ENCODE assay signal across 8 mouse cellular contexts in the genomic region with DNA sequence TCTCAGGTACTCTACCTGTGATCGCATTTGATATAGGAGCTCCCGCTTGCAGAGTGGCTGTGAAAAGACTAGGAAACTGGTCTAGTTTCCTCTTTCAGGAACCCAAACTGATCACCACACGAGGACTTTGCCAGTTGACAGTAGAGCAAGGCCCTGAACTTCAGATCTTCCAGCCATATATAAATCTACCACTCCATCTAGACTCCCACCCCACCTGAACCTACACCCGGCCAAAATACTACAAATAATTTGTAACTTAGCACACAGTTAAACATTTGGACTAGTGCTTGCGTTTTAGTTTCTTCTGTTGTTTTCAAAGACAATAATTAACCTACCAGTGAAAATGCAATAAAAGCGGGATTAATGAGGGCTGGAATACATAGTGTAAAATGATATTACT. TPM values are rescaled to one million over a fixed set of nuclear protein-coding genes. Genes with fewer than 3 reads are reported as not detected.
A peak's percentile ranks its signal among the peaks of the same experiment; 100 is the strongest.
DNase-seq lines count a peak whose midpoint lies in the region; ATAC-seq and TF ChIP-seq lines count a peak whose summit lies in the region.

No protein-coding gene starts in this region.

- no peak for TF ChIP-seq EP300 in stomach, postnatal 0 days (optimal IDR thresholded peaks at IDR 0.05)

- H3K27me3 ChIP-seq in erythroblast, embryonic 14.5 days (ENCODE audit: control insufficient read depth) = peaks cover 2% of the 10 kb centered on the region; the same call in 1 of the 2 replicates
- H3K27me3 ChIP-seq in megakaryocyte, embryonic 14.5 days (replicated peaks) = peaks cover 3% of the 10 kb centered on the region
- H3K27me3 ChIP-seq in limb, embryonic 15.5 days = peaks cover 2% of the 10 kb centered on the region; the same call in 1 of the 2 replicates
- H3K27me3 ChIP-seq in stomach, postnatal 0 days (ENCODE audit: control insufficient read depth, insufficient read depth, low read length) = no peaks in the 10 kb centered on the region

- peaks cover 18% of the 10 kb centered on the region for H3K36me3 ChIP-seq in erythroblast, embryonic 14.5 days (ENCODE audit: control insufficient read depth)
- H3K36me3 ChIP-seq in megakaryocyte, embryonic 14.5 days (replicated peaks; ENCODE audit: low read length) = peaks cover 5% of the 10 kb centered on the region
- H3K36me3 ChIP-seq in limb, embryonic 15.5 days = peaks cover 3% of the 10 kb centered on the region; the same call in 1 of the 2 replicates
- H3K36me3 ChIP-seq in stomach, postnatal 0 days (ENCODE audit: control insufficient read depth, insufficient read depth, low read length) = no peaks in the 10 kb centered on the region

- peak overlapping the region; percentile 80 for H3K4me2 ChIP-seq in limb, embryonic 15.5 days
- peak overlapping the region; percentile 90; the same call in 1 of the 2 replicates for H3K4me2 ChIP-seq in stomach, postnatal 0 days (replicated peaks; ENCODE audit: low read depth)

- ATAC-seq in erythroblast, adult 5-6 weeks (replicated peaks; ENCODE audit: low FRiP score, poor library complexity, severe bottlenecking) = no peak
- ATAC-seq in megakaryocyte, adult 5-6 weeks (ENCODE audit: poor library complexity, severe bottlenecking) = no peak
- ATAC-seq in limb, embryonic 15.5 days (ENCODE audit: insufficient number of reproducible peaks, low FRiP score, low TSS enrichment, low read depth) = no peak
- ATAC-seq in stomach, postnatal 0 days (ENCODE audit: low FRiP score, low TSS enrichment) = no peak
- ATAC-seq in megakaryocyte progenitor cell, adult 5-6 weeks (replicated peaks; ENCODE audit: poor library complexity) = no peak

- DNase-seq in stomach, postnatal 0 days (ENCODE audit: low spot score) = no peak
- no peak for DNase-seq in adrenal gland, adult 2 months

- no peaks in the 10 kb centered on the region for H3K9me3 ChIP-seq in erythroblast, embryonic 14.5 days (ENCODE audit: control insufficient read depth, low read length)
- H3K9me3 ChIP-seq in megakaryocyte, embryonic 14.5 days = peaks cover 5% of the 10 kb centered on the region; the same call in 1 of the 2 replicates
- no peaks in the 10 kb centered on the region for H3K9me3 ChIP-seq in limb, embryonic 15.5 days
- no peaks in the 10 kb centered on the region for H3K9me3 ChIP-seq in stomach, postnatal 0 days (ENCODE audit: control insufficient read depth, low read length)

- peaks cover 27% of the 10 kb centered on the region for H3K4me1 ChIP-seq in erythroblast, embryonic 14.5 days (ENCODE audit: control insufficient read depth)
- peaks cover 18% of the 10 kb centered on the region for H3K4me1 ChIP-seq in megakaryocyte, embryonic 14.5 days
- peaks cover 8% of the 10 kb centered on the region for H3K4me1 ChIP-seq in limb, embryonic 15.5 days
- no peaks in the 10 kb centered on the region for H3K4me1 ChIP-seq in stomach, postnatal 0 days (replicated peaks; ENCODE audit: control insufficient read depth, insufficient read depth)

- H3K27ac ChIP-seq in limb, embryonic 15.5 days = no peak overlapping the region
- no peak overlapping the region for H3K27ac ChIP-seq in stomach, postnatal 0 days (replicated peaks)

- no peak overlapping the region for H3K9ac ChIP-seq in limb, embryonic 15.5 days
- H3K9ac ChIP-seq in stomach, postnatal 0 days (ENCODE audit: low read length) = no peak overlapping the region

- H3K4me3 ChIP-seq in erythroblast, embryonic 14.5 days (replicated peaks) = peak overlapping the region; percentile 81
- peak overlapping the region; percentile 96 for H3K4me3 ChIP-seq in megakaryocyte, embryonic 14.5 days (replicated peaks)
- peak overlapping the region; percentile 88 for H3K4me3 ChIP-seq in limb, embryonic 15.5 days
- no peak overlapping the region for H3K4me3 ChIP-seq in stomach, postnatal 0 days (ENCODE audit: low read depth, low read length)

- WGBS in limb, embryonic 15.5 days = 79% methylated on average over 6 of the region's 6 CpGs
- 85% methylated on average over 6 of the region's 6 CpGs for WGBS in stomach, postnatal 0 days

- no peak for TF ChIP-seq CTCF in stomach, postnatal 0 days (IDR thresholded peaks at IDR 0.05; ENCODE audit: low read depth)

RNA-seq across cellular contexts. Expression of a gene that starts 0.4 kb away (rescaled TPM):
- polyA plus RNA-seq in erythroblast, embryonic 14.5 days (2012) = 0.51 and 0.52 TPM in 2 replicates
- total RNA-seq in erythroblast, adult 5-6 weeks (2015; ENCODE audit: low replicate concordance) = 1.2 and 7.1 TPM in 2 replicates
- 10.5 and 17.4 TPM in 2 replicates for total RNA-seq in erythroblast, adult 5-6 weeks (2017; ENCODE audit: low replicate concordance)
- 0.44 and 4.1 TPM in 2 replicates for polyA plus RNA-seq in megakaryocyte, embryonic 14.5 days (2012; ENCODE audit: insufficient read depth, low replicate concordance)
- 12.2 and 16.9 TPM in 2 replicates for total RNA-seq in megakaryocyte, adult 5-6 weeks (2015)
- 17.2 and 17.3 TPM in 2 replicates for total RNA-seq in megakaryocyte, adult 5-6 weeks (2017)
- 17.7 and 18.5 TPM in 2 replicates for polyA plus RNA-seq in limb, embryonic 15.5 days (2015; fragmentation: Nextera tagmentation; extraction: Ambion mirVana)
- polyA plus RNA-seq in stomach, postnatal 0 days (2015; fragmentation: Nextera tagmentation; extraction: Ambion mirVana) = 4.7 and 5.0 TPM in 2 replicates
- total RNA-seq in adrenal gland, adult 2 months (2021) = 1 to 10 TPM; 2.0 to 2.8 TPM
- polyA plus RNA-seq in adrenal gland, adult 2 months (2012; rRNA removed) = 1.2 and 1.7 TPM in 2 replicates
- 15.8 and 19.6 TPM in 2 replicates for total RNA-seq in megakaryocyte progenitor cell, adult 5-6 weeks (2015)
- 21.8 and 24.3 TPM in 2 replicates for total RNA-seq in megakaryocyte progenitor cell, adult 5-6 weeks (2017)

RNA-seq across cellular contexts. Expression of a gene that starts 43.9 kb away (rescaled TPM):
- polyA plus RNA-seq in erythroblast, embryonic 14.5 days (2012) = 0.03 and 0.11 TPM in 2 replicates
- total RNA-seq in erythroblast, adult 5-6 weeks (2015; ENCODE audit: low replicate concordance) = not detected in 2 replicates
- not detected in 2 replicates for total RNA-seq in erythroblast, adult 5-6 weeks (2017; ENCODE audit: low replicate concordance)
- polyA plus RNA-seq in megakaryocyte, embryonic 14.5 days (2012; ENCODE audit: insufficient read depth, low replicate concordance) = 30.6 and 36.1 TPM in 2 replicates
- total RNA-seq in megakaryocyte, adult 5-6 weeks (2015) = not detected in 2 replicates
- total RNA-seq in megakaryocyte, adult 5-6 weeks (2017) = not detected in 2 replicates
- polyA plus RNA-seq in limb, embryonic 15.5 days (2015; fragmentation: Nextera tagmentation; extraction: Ambion mirVana) = 22.6 and 27.5 TPM in 2 replicates
- polyA plus RNA-seq in stomach, postnatal 0 days (2015; fragmentation: Nextera tagmentation; extraction: Ambion mirVana) = 17.1 and 17.9 TPM in 2 replicates
- 10 to 100 TPM; 18.5 to 30.1 TPM for total RNA-seq in adrenal gland, adult 2 months (2021)
- 81.1 and 101 TPM in 2 replicates for polyA plus RNA-seq in adrenal gland, adult 2 months (2012; rRNA removed)
- not detected in 2 replicates for total RNA-seq in megakaryocyte progenitor cell, adult 5-6 weeks (2015)
- not detected in 2 replicates for total RNA-seq in megakaryocyte progenitor cell, adult 5-6 weeks (2017)

RNA-seq across cellular contexts. Expression of a gene that starts 56.7 kb away (rescaled TPM):
- 0.04 TPM in 1 of 2 replicates, not detected in the other for polyA plus RNA-seq in erythroblast, embryonic 14.5 days (2012)
- not detected in 2 replicates for total RNA-seq in erythroblast, adult 5-6 weeks (2015; ENCODE audit: low replicate concordance)
- total RNA-seq in erythroblast, adult 5-6 weeks (2017; ENCODE audit: low replicate concordance) = not detected in 2 replicates
- 0.79 TPM in 1 of 2 replicates, not detected in the other for polyA plus RNA-seq in megakaryocyte, embryonic 14.5 days (2012; ENCODE audit: insufficient read depth, low replicate concordance)
- not detected in 2 replicates for total RNA-seq in megakaryocyte, adult 5-6 weeks (2015)
- total RNA-seq in megakaryocyte, adult 5-6 weeks (2017) = not detected in 2 replicates
- not detected in 2 replicates for polyA plus RNA-seq in limb, embryonic 15.5 days (2015; fragmentation: Nextera tagmentation; extraction: Ambion mirVana)
- not detected in 2 replicates for polyA plus RNA-seq in stomach, postnatal 0 days (2015; fragmentation: Nextera tagmentation; extraction: Ambion mirVana)
- total RNA-seq in adrenal gland, adult 2 months (2021) = not detected
- not detected in 2 replicates for polyA plus RNA-seq in adrenal gland, adult 2 months (2012; rRNA removed)
- total RNA-seq in megakaryocyte progenitor cell, adult 5-6 weeks (2015) = not detected in 2 replicates
- total RNA-seq in megakaryocyte progenitor cell, adult 5-6 weeks (2017) = not detected in 2 replicates

Comparison
In these comparisons a context has a peak if more than half of its experiments do, and no peak if none do; other contexts are left out.
1. RNA of a gene that starts 43.9 kb away (polyA plus RNA-seq): 81.1 to 101 TPM in adrenal gland, adult 2 months, 30.6 to 36.1 TPM in megakaryocyte, embryonic 14.5 days, 22.6 to 27.5 TPM in limb, embryonic 15.5 days and 17.1 to 17.9 TPM in stomach, postnatal 0 days; 0.03 to 0.11 TPM in erythroblast, embryonic 14.5 days; every median in the first group is over 10 times any median in the second.